Mouse (Mus musculus) liver, embryonic 14.5 days (tissue): ENCODE measurements around the gene Prrt2. TPM values are rescaled to one million over a fixed set of nuclear protein-coding genes. Genes with fewer than 3 reads are reported as not detected.

Source experiments
- ATAC-seq: fragments of 200-750 bp; cut with Nextera tagmentation; 2 replicates; pipeline ENCODE4 v1.8.0; 2017; ENCODE audit warnings: moderate number of reproducible peaks, mild to moderate bottlenecking, moderate library complexity; ENCODE audit not compliant: insufficient read depth
- DNase-seq, 3 experiments: peaks; one replicate each; pipeline ENCODE4 v3.0.0-alpha.2; 2012 to 2013; ENCODE audit warnings: low read depth in 3 of 3, low spot score in 3 of 3
- H3K27ac ChIP-seq: fragments of 300-500 bp; sonication (generic); 2 replicates; pipeline ENCODE4 v1.5.1; 2014; ENCODE audit warnings: moderate library complexity, mild to moderate bottlenecking, control low read depth, inconsistent platforms
- H3K27me3 ChIP-seq: fragments of 300-500 bp; sonication (generic); 2 replicates; pipeline ENCODE4 v1.6.1; 2014; ENCODE audit warnings: mild to moderate bottlenecking, low read length, moderate library complexity; ENCODE audit not compliant: control insufficient read depth, insufficient read depth
- H3K36me3 ChIP-seq: fragments of 300-500 bp; sonication (generic); replicated peaks from 2 replicates; pipeline ENCODE4 v1.6.1; 2014; ENCODE audit warnings: low read depth; ENCODE audit not compliant: control insufficient read depth, insufficient read depth
- H3K4me1 ChIP-seq, 2 experiments: fragments of 200-500 bp in 1 of 2; fragments of 300-500 bp in 1 of 2; sonication (generic) in 1 of 2; replicated peaks; 2 replicates each; pipeline ENCODE4 v1.6.1; 2012 to 2014; ENCODE audit warnings: antibody characterized with exemption in 1 of 2, inconsistent platforms in 1 of 2, low read length in 1 of 2; ENCODE audit not compliant: control insufficient read depth in 2 of 2, insufficient read depth in 2 of 2
- H3K4me2 ChIP-seq: fragments of 300-500 bp; sonication (generic); 2 replicates; pipeline ENCODE4 v1.6.1; 2014; ENCODE audit warnings: low read depth, mild to moderate bottlenecking, control low read depth, moderate library complexity
- H3K4me3 ChIP-seq, 2 experiments: fragments of 200-500 bp in 1 of 2; fragments of 300-500 bp in 1 of 2; sonication (generic) in 1 of 2; 2 replicates each; pipeline ENCODE4 v1.5.1; 2012 to 2014; ENCODE audit warnings: low read depth in 2 of 2, low read length in 2 of 2, mild to moderate bottlenecking in 2 of 2, control low read depth in 1 of 2, inconsistent platforms in 1 of 2, moderate library complexity in 1 of 2; ENCODE audit not compliant: insufficient read depth in 1 of 2
- H3K9ac ChIP-seq: fragments of 300-500 bp; sonication (generic); replicated peaks from 2 replicates; pipeline ENCODE4 v1.6.1; 2014; ENCODE audit warnings: mild to moderate bottlenecking, control low read depth, moderate library complexity
- H3K9me3 ChIP-seq: fragments of 300-500 bp; sonication (generic); 2 replicates; pipeline ENCODE4 v1.6.1; 2016; ENCODE audit warnings: low read length, mixed read lengths; ENCODE audit not compliant: control insufficient read depth
- CTCF ChIP-seq: IDR thresholded peaks from 2 replicates; pipeline ENCODE4 v1.5.1; 2016; ENCODE audit warnings: antibody characterized with exemption, low read depth, control low read depth
- EP300 ChIP-seq: IDR thresholded peaks from 2 replicates; pipeline ENCODE4 v1.6.1; 2016; ENCODE audit warnings: antibody characterized with exemption, low read depth
- WGBS: fragments of 180-500 bp; shearing (Covaris S2); extraction: QIAGEN DNeasy Blood & Tissue Kit; methylation state at CpG from one replicate; pipeline ENCODE4 v1.1.7; 2014; ENCODE audit not compliant: insufficient replicate concordance; 5-methylcytosine and 5-hydroxymethylcytosine counted together
- polyA plus RNA-seq, 2 experiments: library from polyadenylated mRNA; depleted of rRNA in 1 of 2; stranded (reverse) in 1 of 2; unstranded in 1 of 2; fragments of >200 nt; fragmentation: Nextera tagmentation in 1 of 2; extraction: Ambion mirVana in 1 of 2; gene quantifications; 2 replicates each; pipeline versions ENCODE4 v1.2.1 to v1.2.3; 2012 to 2014

Prrt2 gene
- polyA plus RNA-seq, 2 experiments: 0.08 to 0.41 TPM

DNA sequence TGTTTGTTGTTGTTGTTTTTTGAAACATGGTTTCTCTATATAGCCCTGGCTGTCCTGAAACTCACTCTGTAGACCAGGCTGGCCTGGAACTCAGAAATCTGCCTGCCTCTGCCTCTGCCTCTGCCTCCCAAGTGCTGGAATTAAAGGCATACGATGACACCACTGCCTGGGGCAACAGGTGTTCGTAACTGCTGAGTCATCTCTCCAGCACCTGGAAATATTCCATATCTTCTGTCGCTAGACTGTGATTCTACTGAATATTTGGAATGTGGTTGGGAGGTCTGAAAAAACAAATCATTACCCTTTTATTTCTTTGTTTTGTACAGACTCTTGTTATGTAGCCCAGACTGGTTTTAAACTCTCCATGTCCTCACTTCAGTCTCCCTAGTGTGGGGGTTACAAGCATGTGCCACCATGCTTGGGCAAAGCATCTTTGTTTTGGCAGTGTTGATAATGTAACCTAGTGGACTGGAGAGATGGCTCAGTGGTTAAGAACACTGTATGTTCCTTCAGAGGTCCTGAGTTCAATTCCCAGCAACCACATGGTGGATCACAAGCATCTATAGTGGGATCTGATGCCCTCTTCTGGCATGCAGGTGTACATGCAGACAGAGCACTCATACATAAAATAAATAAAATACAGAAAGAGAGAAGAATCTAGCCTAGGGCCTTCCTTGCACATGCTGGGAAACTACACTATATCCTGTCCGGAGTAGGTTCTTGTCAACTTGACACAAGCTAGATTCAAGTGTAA is 16.7 kb downstream of the Prrt2 start:
- peaks cover 14 to 18% of the 10 kb centered on the region in 2 experiments for H3K4me1 ChIP-seq
- no peak for DNase-seq
- H3K36me3 ChIP-seq: no peaks in the 10 kb centered on the region
- H3K27me3 ChIP-seq: no peaks in the 10 kb centered on the region
- H3K9ac ChIP-seq: no peak overlapping the region
- H3K4me3 ChIP-seq: no peak overlapping the region
- TF ChIP-seq EP300 (no peak), CTCF (peak; percentile 52)
- no peak overlapping the region for H3K4me2 ChIP-seq
- H3K27ac ChIP-seq: no peak overlapping the region
- WGBS: 67% methylated on average over 4 of the region's 4 CpGs
- no peak for ATAC-seq
- no peaks in the 10 kb centered on the region for H3K9me3 ChIP-seq

DNA sequence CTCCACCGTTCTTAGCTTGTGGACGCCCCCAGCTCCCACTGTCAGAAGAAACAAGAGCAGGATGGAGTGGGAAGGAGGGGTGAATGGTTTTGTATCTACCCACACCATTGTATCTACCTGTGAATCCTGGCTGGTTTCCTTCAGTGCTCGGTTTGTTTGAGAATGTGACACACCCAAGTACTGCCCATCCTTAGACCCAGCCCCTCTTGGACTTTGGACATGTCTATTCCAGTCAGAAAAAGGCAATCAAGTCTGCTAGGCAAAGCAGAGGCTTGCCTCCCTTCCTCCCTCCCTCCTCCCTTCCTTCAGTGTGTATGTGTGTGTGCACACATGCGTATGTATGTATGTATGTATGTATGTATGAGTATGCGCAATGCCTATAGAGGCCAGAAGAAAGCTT is 17.4 kb downstream of the Prrt2 start:
- TF ChIP-seq CTCF (no peak), EP300 (no peak)
- ATAC-seq: no peak
- Histone ChIP-seq H3K9me3 (no peaks in the 10 kb centered on the region), H3K27ac (no peak overlapping the region), H3K9ac (no peak overlapping the region), H3K4me1 (peaks cover 8 to 11% of the 10 kb centered on the region in 2 experiments), H3K4me3 (no peak overlapping the region), H3K36me3 (no peaks in the 10 kb centered on the region), H3K27me3 (no peaks in the 10 kb centered on the region), H3K4me2 (no peak overlapping the region)
- 76% methylated on average over 5 of the region's 5 CpGs for WGBS
- DNase-seq: no peak

DNA sequence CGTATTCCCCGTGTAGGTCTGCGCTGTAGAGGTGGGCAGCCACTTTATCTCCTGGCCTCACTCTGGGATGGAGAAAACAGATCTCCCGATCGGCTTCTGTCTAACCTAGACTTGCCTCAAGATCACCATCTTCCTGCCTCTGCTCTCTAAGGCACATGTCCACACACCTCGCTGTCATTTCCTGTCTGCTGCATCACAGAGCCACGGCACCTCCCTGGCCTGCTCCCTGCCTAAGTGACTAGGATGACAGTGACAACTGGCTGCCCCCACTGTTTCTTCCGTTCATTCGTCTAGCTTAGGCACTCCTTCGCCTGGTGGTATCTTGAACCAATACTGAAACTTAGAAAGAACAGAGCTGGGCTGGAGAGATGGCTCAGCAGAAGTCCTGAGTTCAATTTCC is 21.4 kb downstream of the Prrt2 start:
- TF ChIP-seq EP300 (no peak), CTCF (no peak)

DNA sequence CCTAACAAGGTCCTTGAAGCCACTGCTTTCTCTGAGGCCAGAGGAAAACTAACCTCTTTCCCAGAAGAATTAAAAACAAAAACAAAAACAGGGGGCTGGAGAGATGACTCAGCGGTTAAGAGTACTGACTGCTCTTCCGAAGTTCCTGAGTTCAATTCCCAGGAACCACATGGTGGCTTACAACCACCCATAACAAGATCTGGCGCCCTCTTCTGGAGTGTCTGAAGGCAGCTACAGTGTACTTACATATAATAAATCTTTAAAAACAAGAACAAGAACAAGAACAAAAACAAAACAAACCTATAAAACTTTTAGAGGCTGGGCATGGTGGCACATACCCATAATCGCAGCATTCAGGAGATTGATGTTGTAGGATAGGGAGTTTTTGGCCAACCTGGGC is 24.6 kb downstream of the Prrt2 start:
- H3K9ac ChIP-seq: no peak overlapping the region
- H3K4me2 ChIP-seq: no peak overlapping the region
- no peaks in the 10 kb centered on the region for H3K9me3 ChIP-seq
- H3K36me3 ChIP-seq: no peaks in the 10 kb centered on the region
- H3K4me3 ChIP-seq: no peak overlapping the region
- ATAC-seq: no peak
- no peak for DNase-seq
- H3K27ac ChIP-seq: no peak overlapping the region
- no peaks in the 10 kb centered on the region for H3K27me3 ChIP-seq
- H3K4me1 ChIP-seq: no peaks in the 10 kb centered on the region
- TF ChIP-seq CTCF: peak; percentile 42; the same call in 1 of the 2 replicates
- TF ChIP-seq EP300: no peak
- 65% methylated on average over 4 of the region's 4 CpGs for WGBS

More for the DNA sequence above, 21.4 kb downstream of the Prrt2 start:
- Histone ChIP-seq H3K27me3 (no peaks in the 10 kb centered on the region), H3K27ac (no peak overlapping the region), H3K4me2 (no peak overlapping the region), H3K36me3 (no peaks in the 10 kb centered on the region), H3K9ac (no peak overlapping the region), H3K9me3 (no peaks in the 10 kb centered on the region), H3K4me1 (no peaks in the 10 kb centered on the region), H3K4me3 (no peak overlapping the region)
- ATAC-seq (no peak), DNase-seq (no peak)
- WGBS: 47% methylated on average over 10 of the region's 10 CpGs

DNA sequence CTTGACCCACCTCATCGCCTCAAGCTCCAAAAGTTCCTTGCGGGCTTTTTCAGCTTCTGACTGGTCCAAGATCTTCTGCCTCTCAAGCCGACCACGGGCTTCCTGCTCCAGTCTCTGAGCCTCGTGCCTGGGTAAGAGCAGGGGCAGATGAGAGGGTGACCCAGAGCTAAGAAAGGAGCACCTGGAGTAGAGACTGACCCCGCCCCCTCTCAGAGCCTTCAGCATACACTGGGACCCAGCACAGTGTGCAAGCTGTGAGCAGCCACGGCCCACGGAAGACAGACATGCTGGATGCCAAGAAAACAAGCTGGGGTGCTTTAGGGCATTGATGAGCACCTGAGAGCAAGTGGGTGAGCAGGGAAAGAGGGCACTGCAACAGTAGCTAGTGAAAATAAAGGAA is 32.2 kb downstream of the Prrt2 start:
- Histone ChIP-seq H3K4me3 (no peak overlapping the region), H3K9ac (no peak overlapping the region), H3K9me3 (no peaks in the 10 kb centered on the region), H3K4me2 (no peak overlapping the region), H3K27me3 (no peaks in the 10 kb centered on the region), H3K4me1 (no peaks in the 10 kb centered on the region), H3K36me3 (no peaks in the 10 kb centered on the region), H3K27ac (no peak overlapping the region)
- TF ChIP-seq EP300: no peak
- TF ChIP-seq CTCF: no peak
- no peak for ATAC-seq
- no peak for DNase-seq
- 52% methylated on average over 8 of the region's 8 CpGs for WGBS
